Mouse (Mus musculus) hindbrain, embryonic 12.5 days (tissue): ENCODE data around the gene Ptger1. TPM values are rescaled to one million over a fixed set of nuclear protein-coding genes. Genes with fewer than 3 reads are reported as not detected.

Source experiments
- ATAC-seq: fragments of 200-750 bp; cut with Nextera tagmentation; 2 replicates; pipeline ENCODE4 v1.8.0; 2017; ENCODE audit warnings: moderate TSS enrichment; ENCODE audit not compliant: low FRiP score
- H3K27ac ChIP-seq: fragments of 300-500 bp; sonication (generic); 2 replicates; pipeline ENCODE4 v1.5.1; 2016; ENCODE audit warnings: mild to moderate bottlenecking
- H3K27me3 ChIP-seq: fragments of 300-500 bp; sonication (generic); 2 replicates; pipeline ENCODE4 v1.6.1; 2016; ENCODE audit warnings: mild to moderate bottlenecking
- H3K36me3 ChIP-seq: fragments of 300-500 bp; sonication (generic); 2 replicates; pipeline ENCODE4 v1.6.1; 2016; ENCODE audit warnings: mild to moderate bottlenecking
- H3K4me1 ChIP-seq: fragments of 300-500 bp; sonication (generic); 2 replicates; pipeline ENCODE4 v1.6.1; 2016
- H3K4me2 ChIP-seq: fragments of 300-500 bp; sonication (generic); replicated peaks from 2 replicates; pipeline ENCODE4 v1.6.1; 2016; ENCODE audit warnings: mild to moderate bottlenecking
- H3K4me3 ChIP-seq: fragments of 300-500 bp; sonication (generic); 2 replicates; pipeline ENCODE4 v1.5.1; 2016; ENCODE audit warnings: mild to moderate bottlenecking
- H3K9ac ChIP-seq: fragments of 300-500 bp; sonication (generic); 2 replicates; pipeline ENCODE4 v1.6.1; 2016; ENCODE audit warnings: mild to moderate bottlenecking, moderate library complexity
- H3K9me3 ChIP-seq: fragments of 300-500 bp; sonication (generic); replicated peaks from 2 replicates; pipeline ENCODE4 v1.6.1; 2016; ENCODE audit warnings: mild to moderate bottlenecking
- WGBS: fragments of 180-500 bp; shearing (Covaris S2); methylation state at CpG from one replicate; pipeline ENCODE4 v1.1.7; 2016; 5-methylcytosine and 5-hydroxymethylcytosine counted together
- polyA plus RNA-seq: library from polyadenylated mRNA; unstranded; fragments of >200 nt; fragmentation: Nextera tagmentation; extraction: Ambion mirVana; gene quantifications from 2 replicates; pipeline ENCODE4 v1.2.1, GENCODE M21; 2016

The Ptger1 gene
- polyA plus RNA-seq, 1 experiment from 2014 or later: 0.93 TPM

- Histone ChIP-seq H3K27ac (no peak overlapping the region), H3K4me3 (no peak overlapping the region), H3K9me3 (peaks cover 5% of the 10 kb centered on the region; the same call in 1 of the 2 replicates), H3K4me1 (no peaks in the 10 kb centered on the region), H3K4me2 (no peak overlapping the region), H3K27me3 (no peaks in the 10 kb centered on the region), H3K9ac (no peak overlapping the region), H3K36me3 (no peaks in the 10 kb centered on the region)
- ATAC-seq: no peak
- WGBS: 78% methylated on average over 5 of the region's 5 CpGs
These were observed 26.8 kb upstream of the Ptger1 start for GRCm38 (mm10) chr8:83639649-83640048.

DNA sequence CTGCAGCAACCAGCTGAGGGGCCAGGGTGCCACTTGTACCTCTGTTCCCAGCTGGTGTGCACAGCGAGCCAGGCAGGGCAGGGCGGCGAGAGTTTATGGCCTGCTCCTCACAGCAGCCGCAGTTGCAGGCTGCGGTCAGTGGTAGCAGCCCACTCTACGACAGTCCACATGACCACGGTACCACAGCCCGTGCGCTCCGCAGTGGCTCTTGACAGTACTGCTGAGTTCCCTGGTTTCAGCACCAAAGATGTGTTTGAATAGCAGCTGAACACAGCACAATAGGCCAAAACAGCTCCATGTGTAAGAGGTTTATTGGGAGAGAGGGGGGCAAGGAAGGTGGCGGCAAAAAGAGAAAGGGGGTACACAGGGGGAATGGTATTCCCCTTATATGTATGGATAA, 19.0 kb upstream of the Ptger1 start:
- H3K9me3 ChIP-seq: no peaks in the 10 kb centered on the region
- no peak for ATAC-seq
- no peaks in the 10 kb centered on the region; the same call in 1 of the 2 replicates for H3K27me3 ChIP-seq
- H3K9ac ChIP-seq: no peak overlapping the region
- H3K4me1 ChIP-seq: no peaks in the 10 kb centered on the region
- no peak overlapping the region for H3K4me2 ChIP-seq
- no peak overlapping the region for H3K4me3 ChIP-seq
- H3K27ac ChIP-seq: no peak overlapping the region
- no peaks in the 10 kb centered on the region for H3K36me3 ChIP-seq
- WGBS: 95% methylated on average over 11 of the region's 11 CpGs

- no peaks in the 10 kb centered on the region; the same call in 1 of the 2 replicates for H3K27me3 ChIP-seq
- no peaks in the 10 kb centered on the region for H3K36me3 ChIP-seq
- H3K9ac ChIP-seq: no peak overlapping the region
- WGBS: 89% methylated on average over 4 of the region's 4 CpGs
- ATAC-seq: no peak
- H3K4me1 ChIP-seq: peaks cover 2% of the 10 kb centered on the region; the same call in 1 of the 2 replicates
- H3K4me3 ChIP-seq: no peak overlapping the region
- no peak overlapping the region for H3K4me2 ChIP-seq
- H3K9me3 ChIP-seq: no peaks in the 10 kb centered on the region
- H3K27ac ChIP-seq: no peak overlapping the region
These were observed 18.4 kb upstream of the Ptger1 start for GRCm38 (mm10) chr8:83648031-83648430.

DNA sequence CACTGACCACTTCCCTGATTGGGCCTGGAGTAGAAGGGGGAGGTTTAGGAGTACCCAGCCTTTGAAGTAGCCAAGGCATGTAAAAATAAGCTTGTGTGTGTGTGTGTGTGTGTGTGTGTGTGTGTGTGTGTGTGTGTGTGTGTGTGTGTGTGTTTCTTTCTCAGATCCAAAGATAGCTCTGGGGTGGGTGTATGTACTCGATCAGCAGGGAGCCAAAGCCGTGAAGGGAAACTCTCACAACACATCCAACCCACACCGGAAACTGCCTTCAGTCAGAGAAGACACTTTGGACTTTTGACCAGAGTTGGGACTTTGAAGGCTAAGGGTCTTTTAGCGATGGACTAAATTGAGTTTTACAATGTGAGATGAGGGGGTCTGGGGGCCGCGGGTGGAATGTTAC, 16.8 kb upstream of the Ptger1 start:
- WGBS: 87% methylated on average over 6 of the region's 6 CpGs
- no peaks in the 10 kb centered on the region; the same call in 1 of the 2 replicates for H3K27me3 ChIP-seq
- ATAC-seq: no peak

GRCm38 (mm10) chr8:83652030-83652743, 14.3 kb upstream of the Ptger1 start, which contains the start of gene Gipc1:
Gene Gipc1 (plus strand): TSS chr8:83652677.
- Histone ChIP-seq H3K4me2 (peak within 1 kb of the TSS; percentile 95), H3K9me3 (no peaks in the 10 kb centered on the region), H3K27me3 (no peaks in the 10 kb centered on the region; the same call in 1 of the 2 replicates), H3K4me3 (peak within 1 kb of the TSS; percentile 90), H3K36me3 (peaks cover 4% of the 10 kb centered on the region; the same call in 1 of the 2 replicates), H3K27ac (peak within 1 kb of the TSS; percentile 89), H3K9ac (peak within 1 kb of the TSS; percentile 84), H3K4me1 (peaks cover 19% of the 10 kb centered on the region)
- peak; percentile 97 for ATAC-seq
- WGBS: 5% methylated on average over 50 of the region's 50 CpGs

More for the DNA sequence above, 16.8 kb upstream of the Ptger1 start:
- Histone ChIP-seq H3K4me1 (peaks cover 14% of the 10 kb centered on the region), H3K9ac (no peak overlapping the region), H3K27ac (no peak overlapping the region), H3K4me3 (no peak overlapping the region), H3K9me3 (no peaks in the 10 kb centered on the region), H3K36me3 (no peaks in the 10 kb centered on the region), H3K4me2 (no peak overlapping the region)

DNA sequence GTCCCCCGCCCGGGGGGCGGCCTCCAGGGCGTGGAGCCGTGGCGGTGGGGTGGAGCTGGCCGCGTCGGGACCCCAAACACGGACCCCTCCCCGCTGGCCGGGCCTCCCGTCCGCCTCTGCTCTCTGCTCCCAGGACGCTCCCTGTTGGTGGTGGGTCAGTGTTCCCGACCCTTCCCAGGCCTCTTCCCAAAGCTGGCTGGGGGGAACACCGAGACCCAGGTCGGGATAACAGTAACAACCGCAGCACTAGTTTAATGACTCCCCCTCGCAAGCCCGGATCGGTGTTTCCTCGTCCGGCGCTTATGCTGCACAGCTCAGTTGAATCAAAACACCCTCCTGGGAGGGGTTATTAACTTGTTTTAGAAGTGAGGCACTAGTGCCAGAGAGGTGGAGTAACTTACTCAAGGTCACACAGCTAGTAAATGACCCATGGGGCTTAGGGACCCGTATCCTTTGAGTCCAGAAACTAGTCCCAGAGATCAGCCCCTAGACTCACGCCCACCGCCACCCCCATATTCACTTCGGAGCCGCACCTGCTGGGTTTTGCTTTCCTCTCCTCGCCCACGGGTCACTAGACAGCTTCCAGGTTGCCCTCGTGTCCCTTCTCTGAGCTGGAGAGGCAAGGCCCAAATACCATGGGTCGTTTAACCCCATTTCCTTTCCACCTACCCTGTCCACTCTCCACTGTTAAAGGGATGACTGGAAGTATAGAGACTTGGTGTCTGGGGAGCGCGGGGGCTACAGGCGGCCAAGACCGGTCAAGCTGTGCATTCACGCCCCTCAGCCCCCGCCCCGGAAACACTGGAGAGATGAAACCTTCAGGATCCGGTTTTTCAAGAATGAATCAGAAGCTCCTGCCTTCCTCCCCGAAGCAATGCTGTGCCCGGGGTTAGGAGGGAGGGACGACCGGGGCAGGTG, 13.5 kb upstream of the Ptger1 start:
- peaks cover 19% of the 10 kb centered on the region for H3K4me1 ChIP-seq
- 2% methylated on average over 46 of the region's 46 CpGs for whole genome bisulfite sequencing
- ATAC-seq: peak; percentile 78; the same call in 1 of the 2 replicates
- peak overlapping the region; percentile 95 for H3K4me2 ChIP-seq
- H3K36me3 ChIP-seq: peaks cover 9% of the 10 kb centered on the region; the same call in 1 of the 2 replicates
- H3K4me3 ChIP-seq: peak overlapping the region; percentile 90
- H3K9ac ChIP-seq: peak overlapping the region; percentile 84
- no peaks in the 10 kb centered on the region for H3K27me3 ChIP-seq
- peak overlapping the region; percentile 67 for H3K27ac ChIP-seq
- H3K9me3 ChIP-seq: no peaks in the 10 kb centered on the region

GRCm38 (mm10) chr8:83653662-83654017, 12.8 kb upstream of the Ptger1 start:
- ATAC-seq: no peak

GRCm38 (mm10) chr8:83654725-83655124, 11.8 kb upstream of the Ptger1 start:
- Histone ChIP-seq H3K4me3 (no peak overlapping the region), H3K27me3 (no peaks in the 10 kb centered on the region), H3K36me3 (peaks cover 9% of the 10 kb centered on the region; the same call in 1 of the 2 replicates), H3K9ac (no peak overlapping the region), H3K4me2 (no peak overlapping the region), H3K27ac (no peak overlapping the region), H3K9me3 (no peaks in the 10 kb centered on the region), H3K4me1 (peaks cover 25% of the 10 kb centered on the region)
- no peak for ATAC-seq
- over 99% methylated on average over 6 of the region's 6 CpGs for WGBS

More at GRCm38 (mm10) chr8:83653662-83654017, 12.8 kb upstream of the Ptger1 start:
- peak overlapping the region; percentile 95 for H3K4me2 ChIP-seq
- peaks cover 9% of the 10 kb centered on the region; the same call in 1 of the 2 replicates for H3K36me3 ChIP-seq
- WGBS: 47% methylated on average over 10 of the region's 10 CpGs
- peak overlapping the region; percentile 35 for H3K27ac ChIP-seq
- peak overlapping the region; percentile 90 for H3K4me3 ChIP-seq
- peaks cover 20% of the 10 kb centered on the region for H3K4me1 ChIP-seq
- H3K27me3 ChIP-seq: no peaks in the 10 kb centered on the region
- no peaks in the 10 kb centered on the region for H3K9me3 ChIP-seq
- H3K9ac ChIP-seq: peak overlapping the region; percentile 84

DNA sequence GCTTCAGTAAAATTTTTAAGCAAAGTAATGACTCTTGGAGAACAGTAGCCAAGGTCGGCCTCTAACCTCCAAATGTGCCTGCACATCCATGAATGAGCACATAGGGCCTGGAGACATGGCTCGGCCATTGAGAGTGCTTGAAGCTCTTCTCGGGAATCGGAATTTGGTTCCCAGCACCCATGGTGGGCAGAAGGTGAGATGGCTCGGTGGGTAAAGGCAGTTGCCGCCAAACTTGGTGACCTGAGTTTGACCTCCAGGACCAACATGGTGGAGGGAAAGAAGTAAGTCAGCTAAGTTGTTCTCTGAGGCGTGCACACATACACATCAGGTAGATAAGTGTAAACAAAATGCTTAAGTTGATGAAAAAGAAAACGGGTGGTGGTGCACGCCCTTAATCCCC, 10.4 kb upstream of the Ptger1 start:
- WGBS: 90% methylated on average over 9 of the region's 9 CpGs
- no peak overlapping the region for H3K4me3 ChIP-seq

DNA sequence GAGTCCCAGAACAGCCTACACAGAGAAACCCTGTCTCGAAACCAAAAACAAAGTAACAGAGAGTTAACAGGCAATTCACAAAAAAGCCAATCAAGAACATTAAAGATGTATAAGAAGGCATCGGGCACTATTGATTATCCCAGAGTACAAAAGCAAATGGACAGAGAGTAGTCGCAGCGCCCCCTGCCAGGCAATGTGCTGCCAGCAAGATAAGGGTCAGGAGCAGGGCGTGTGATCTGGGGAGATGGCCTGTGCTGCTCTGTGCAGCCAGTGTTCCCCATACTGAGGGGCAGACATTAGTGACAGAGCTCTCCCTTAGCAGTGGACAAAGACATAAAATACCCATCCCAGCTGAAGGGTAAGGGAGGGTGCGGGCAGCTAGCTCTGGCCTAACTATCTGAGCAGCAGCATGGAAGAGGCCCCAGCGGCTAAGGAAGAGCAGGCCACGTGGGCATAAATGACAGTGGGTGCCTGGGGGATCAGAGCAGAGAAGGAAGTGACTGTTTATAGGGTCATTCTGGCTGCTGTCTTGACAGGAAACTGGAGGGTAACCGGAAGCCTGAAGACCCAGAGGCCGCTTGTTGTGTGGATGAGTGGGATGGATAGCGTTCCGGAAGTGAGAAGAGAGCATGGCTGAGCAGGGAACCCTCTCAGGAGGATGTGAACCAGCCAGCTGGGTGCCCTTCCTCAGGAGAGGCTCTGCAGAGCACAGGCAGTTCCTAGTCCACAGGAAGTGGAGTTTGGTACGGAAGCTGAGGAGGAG, 9.8 kb upstream of the Ptger1 start:
- 79% methylated on average over 13 of the region's 13 CpGs for WGBS
- no peak overlapping the region for H3K4me2 ChIP-seq
- no peak overlapping the region for H3K27ac ChIP-seq
- H3K9ac ChIP-seq: no peak overlapping the region
- H3K9me3 ChIP-seq: no peaks in the 10 kb centered on the region
- no peaks in the 10 kb centered on the region for H3K27me3 ChIP-seq
- H3K4me1 ChIP-seq: peaks cover 44% of the 10 kb centered on the region
- H3K4me3 ChIP-seq: no peak overlapping the region
- H3K36me3 ChIP-seq: peaks cover 9% of the 10 kb centered on the region; the same call in 1 of the 2 replicates
- ATAC-seq: no peak

More for the DNA sequence above, 10.4 kb upstream of the Ptger1 start:
- Histone ChIP-seq H3K4me2 (no peak overlapping the region), H3K27ac (no peak overlapping the region), H3K27me3 (no peaks in the 10 kb centered on the region), H3K9me3 (no peaks in the 10 kb centered on the region), H3K9ac (no peak overlapping the region), H3K4me1 (peaks cover 38% of the 10 kb centered on the region), H3K36me3 (peaks cover 9% of the 10 kb centered on the region; the same call in 1 of the 2 replicates)
- no peak for ATAC-seq

GRCm38 (mm10) chr8:83660545-83660944, 5.9 kb upstream of the Ptger1 start:
- Histone ChIP-seq H3K9ac (peak overlapping the region; percentile 32), H3K9me3 (no peaks in the 10 kb centered on the region), H3K36me3 (peaks cover 20% of the 10 kb centered on the region; the same call in 1 of the 2 replicates), H3K4me3 (no peak overlapping the region), H3K27ac (0 out of 2 replicates have a peak overlapping the region, but pooled peaks have one; percentile 12), H3K4me1 (peaks cover 45% of the 10 kb centered on the region), H3K27me3 (no peaks in the 10 kb centered on the region), H3K4me2 (peak overlapping the region; percentile 31)
- ATAC-seq: 0 out of 2 replicates have a peak, but pooled peaks have one; percentile 9
- WGBS: 10% methylated on average over 8 of the region's 8 CpGs
